In the genomic region with DNA sequence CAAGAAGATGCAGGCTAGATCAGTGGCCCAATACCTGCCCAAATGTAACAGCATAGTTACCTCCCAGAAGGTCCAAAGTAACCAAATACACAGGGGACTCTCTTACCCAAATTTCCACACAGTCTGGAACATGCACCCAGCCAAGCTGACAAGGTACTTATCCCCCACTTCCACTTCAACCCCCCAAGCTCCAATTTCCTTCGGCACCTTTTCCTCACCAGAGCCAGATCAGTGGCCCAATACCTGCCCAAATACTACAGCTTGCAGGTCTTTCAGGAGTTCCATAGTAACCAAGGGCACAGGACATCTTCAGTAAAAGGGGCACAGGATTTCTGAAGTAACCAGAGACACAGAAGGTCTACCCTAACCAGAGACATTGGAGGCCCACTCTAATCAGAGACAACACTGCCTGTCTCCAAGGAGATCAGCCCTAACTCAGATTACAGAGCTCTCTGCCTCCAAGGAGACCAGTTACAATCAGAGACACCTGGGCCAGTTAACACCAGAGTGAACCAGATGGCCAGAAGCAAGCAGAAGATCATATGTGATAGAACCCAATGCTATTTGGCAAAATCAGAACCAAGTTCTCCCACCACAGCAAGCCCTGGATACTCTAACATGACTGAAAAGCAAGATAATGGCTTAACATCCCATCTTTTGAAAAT, we compare ENCODE assay signal across 23 mouse cellular contexts. TPM values are rescaled to one million over a fixed set of nuclear protein-coding genes. Genes with fewer than 3 reads are reported as not detected.
DNase-seq lines count a peak whose midpoint lies in the region; ATAC-seq and TF ChIP-seq lines count a peak whose summit lies in the region.
"Not testable (repeated sequence)": the region's sequence is repeated elsewhere in the genome, so short reads cannot be mapped to it uniquely, and the experiment has no call there.
"Had no signal": no experiment of that assay in that cellular context is flagged by ENCODE, and none has a peak within 500 bp of the region (broad histone marks: within the 10 kb centered on the region; RNA-seq: fewer than 3 reads in every experiment).

No protein-coding gene starts in this region.

- TF ChIP-seq EP300 in lung, postnatal 0 days (IDR thresholded peaks at IDR 0.05): not testable (repeated sequence)

- H3K27ac ChIP-seq in lung, postnatal 0 days (ENCODE audit: low read length): not testable (repeated sequence)

- H3K9me3 ChIP-seq in lung, postnatal 0 days (ENCODE audit: low read length): not testable (repeated sequence)

- not testable (repeated sequence) for H3K4me2 ChIP-seq in lung, postnatal 0 days (replicated peaks; ENCODE audit: low read depth, low read length)

- not testable (repeated sequence) for H3K4me3 ChIP-seq in lung, postnatal 0 days (ENCODE audit: low read depth, low read length)

- H3K27me3 ChIP-seq in lung, postnatal 0 days (replicated peaks; ENCODE audit: insufficient read depth, low read length): not testable (repeated sequence)

- DNase-seq in gastrocnemius, postnatal 25 days: peak; percentile 6
- peak; percentile 72 for DNase-seq in heart, adult 11 months
- DNase-seq in heart, postnatal 4 days: peak; percentile 4
- DNase-seq in lung, postnatal 0 days (ENCODE audit: low spot score): peak; percentile 2
- DNase-seq in urinary bladder, adult 2 months (ENCODE audit: low spot score): peak; percentile 20
- DNase-seq in yolk sac, embryonic 10.5 days (ENCODE audit: low spot score): peak; percentile 0

- H3K36me3 ChIP-seq in lung, postnatal 0 days (ENCODE audit: insufficient read depth, low read length): not testable (repeated sequence)

- not testable (repeated sequence) for H3K4me1 ChIP-seq in lung, postnatal 0 days (ENCODE audit: insufficient read depth, low read depth, low read length)

- not testable (repeated sequence) for ATAC-seq in lung, postnatal 0 days

- not testable (repeated sequence) for TF ChIP-seq CTCF in lung, postnatal 0 days (IDR thresholded peaks at IDR 0.05)

- not testable (repeated sequence) for H3K9ac ChIP-seq in lung, postnatal 0 days (replicated peaks; ENCODE audit: low read depth)

- 82% methylated on average over 1 of the region's 1 CpGs for WGBS in lung, postnatal 0 days

RNA-seq across cellular contexts. Expression of gene Btbd35f1, which starts 31.2 kb away (rescaled TPM):
- not detected for total RNA-seq in gastrocnemius, postnatal 25 days (2021)
- total RNA-seq in heart, postnatal 4 days (2021): not detected
- polyA plus RNA-seq in lung, postnatal 0 days (2015; fragmentation: Nextera tagmentation; extraction: Ambion mirVana): not detected in 2 replicates
- polyA plus RNA-seq in urinary bladder, adult 2 months (2012; rRNA removed): not detected in 2 replicates
- total RNA-seq: adrenal gland, adult 18-20 months; adrenal gland, adult 2 months; adrenal gland, adult 8-10 months; adrenal gland, postnatal 10 days; adrenal gland, postnatal 14 days; adrenal gland, postnatal 25 days; adrenal gland, postnatal 36 days; adrenal gland, postnatal 4 days; CH12.LX; MEL had no signal
- polyA plus RNA-seq: activated CD4-positive, CD25-positive, alpha-beta regulatory T cell, adult 4 months; adrenal gland, adult 2 months; brain, embryonic 14.5 days; C2C12; CD4-positive, CD25-positive, alpha-beta regulatory T cell, adult 4 months; G1E; Patski had no signal

RNA-seq across cellular contexts. Expression of gene Gm5926, which starts 59.5 kb away (rescaled TPM):
- total RNA-seq in gastrocnemius, postnatal 25 days (2021): not detected
- not detected for total RNA-seq in heart, postnatal 4 days (2021)
- not detected in 2 replicates for polyA plus RNA-seq in lung, postnatal 0 days (2015; fragmentation: Nextera tagmentation; extraction: Ambion mirVana)
- not detected in 2 replicates for polyA plus RNA-seq in urinary bladder, adult 2 months (2012; rRNA removed)
- total RNA-seq: adrenal gland, adult 18-20 months; adrenal gland, adult 2 months; adrenal gland, adult 8-10 months; adrenal gland, postnatal 10 days; adrenal gland, postnatal 14 days; adrenal gland, postnatal 25 days; adrenal gland, postnatal 36 days; adrenal gland, postnatal 4 days; CH12.LX; ES-E14; MEL had no signal
- polyA plus RNA-seq: activated CD4-positive, CD25-positive, alpha-beta regulatory T cell, adult 4 months; adrenal gland, adult 2 months; brain, embryonic 14.5 days; C2C12; CD4-positive, CD25-positive, alpha-beta regulatory T cell, adult 4 months; G1E; Patski had no signal

Comparison
In these comparisons a context has a peak if more than half of its experiments do, and no peak if none do; other contexts are left out.
1. DNase-seq: peak in every context shown above with its lines; median percentile 72 in heart, adult 11 months; 20 in urinary bladder, adult 2 months; 6 in gastrocnemius, postnatal 25 days; 4 in heart, postnatal 4 days; 2 in lung, postnatal 0 days; 0 in yolk sac, embryonic 10.5 days.